Mouse (Mus musculus): ENCODE results near the gene Cfdp1. TPM values are rescaled to one million over a fixed set of nuclear protein-coding genes. Genes with fewer than 3 reads are reported as not detected.
"Not testable (repeated sequence)": the region's sequence is repeated elsewhere in the genome, so short reads cannot be mapped to it uniquely, and the experiment has no call there.

Gene Cfdp1
- total and polyA plus RNA-seq, 2 experiments from 2014 or later, result 24.9 to 170 TPM

- no peak for TF ChIP-seq CTCF (IDR thresholded peaks at IDR 0.05; ENCODE audit: low read depth)
- no peaks in the 10 kb centered on the region for H3K4me1 ChIP-seq (ENCODE audit: insufficient read depth, low read length)
- H3K27ac ChIP-seq, result no peak overlapping the region
- no peak overlapping the region for H3K9ac ChIP-seq (replicated peaks; ENCODE audit: low read length)
- no peaks in the 10 kb centered on the region for H3K9me3 ChIP-seq (ENCODE audit: low read length)
- DNase-seq (ENCODE audit: low spot score) (no peak), ATAC-seq (no peak)
- H3K4me3 ChIP-seq (ENCODE audit: low read length), result no peak overlapping the region
- H3K4me2 ChIP-seq (ENCODE audit: low read depth, low read length), result no peak overlapping the region
- WGBS, result 92% methylated on average over 8 of the region's 8 CpGs
- no peaks in the 10 kb centered on the region for H3K36me3 ChIP-seq (ENCODE audit: insufficient read depth, low read length)
- no peaks in the 10 kb centered on the region for H3K27me3 ChIP-seq (ENCODE audit: insufficient read depth, low read length)
Measured at GRCm38 (mm10) chr8:111864648-111865047, 10.6 kb upstream of the Cfdp1 start.

- TF ChIP-seq CTCF (IDR thresholded peaks at IDR 0.05; ENCODE audit: low read depth), result no peak
- DNase-seq (ENCODE audit: low spot score), result no peak
- Histone ChIP-seq H3K9ac (replicated peaks; ENCODE audit: low read length) (no peak overlapping the region), H3K36me3 (ENCODE audit: insufficient read depth, low read length) (no peaks in the 10 kb centered on the region), H3K27ac (no peak overlapping the region), H3K4me2 (ENCODE audit: low read depth, low read length) (no peak overlapping the region), H3K4me3 (ENCODE audit: low read length) (no peak overlapping the region), H3K4me1 (ENCODE audit: insufficient read depth, low read length) (no peaks in the 10 kb centered on the region), H3K27me3 (ENCODE audit: insufficient read depth, low read length) (no peaks in the 10 kb centered on the region), H3K9me3 (ENCODE audit: low read length) (no peaks in the 10 kb centered on the region)
- 89% methylated on average over 4 of the region's 4 CpGs for WGBS
- no peak for ATAC-seq
Measured at GRCm38 (mm10) chr8:111863280-111863679, 9.2 kb upstream of the Cfdp1 start.

GRCm38 (mm10) chr8:111855977-111856376, 1.9 kb upstream of the Cfdp1 start:
- Histone ChIP-seq H3K27ac (no peak overlapping the region), H3K9me3 (ENCODE audit: low read length) (no peaks in the 10 kb centered on the region), H3K27me3 (ENCODE audit: insufficient read depth, low read length) (no peaks in the 10 kb centered on the region), H3K4me3 (ENCODE audit: low read length) (no peak overlapping the region), H3K4me2 (ENCODE audit: low read depth, low read length) (no peak overlapping the region), H3K4me1 (ENCODE audit: insufficient read depth, low read length) (peaks cover 3% of the 10 kb centered on the region; the same call in 1 of the 2 replicates), H3K9ac (replicated peaks; ENCODE audit: low read length) (no peak overlapping the region), H3K36me3 (ENCODE audit: insufficient read depth, low read length) (no peaks in the 10 kb centered on the region)
- 90% methylated on average over 12 of the region's 12 CpGs for WGBS
- TF ChIP-seq CTCF (IDR thresholded peaks at IDR 0.05; ENCODE audit: low read depth), result no peak
- no peak for DNase-seq (ENCODE audit: low spot score)
- ATAC-seq, result no peak

GRCm38 (mm10) chr8:111853219-111853618, 872 bp downstream of the Cfdp1 start:
- not testable (repeated sequence) for H3K4me1 ChIP-seq (ENCODE audit: insufficient read depth, low read length); H3K27me3 ChIP-seq (ENCODE audit: insufficient read depth, low read length); H3K36me3 ChIP-seq (ENCODE audit: insufficient read depth, low read length); DNase-seq (ENCODE audit: low spot score); H3K27ac ChIP-seq; H3K9me3 ChIP-seq (ENCODE audit: low read length); ATAC-seq
- peak overlapping the region; percentile 76 for H3K9ac ChIP-seq (replicated peaks; ENCODE audit: low read length)
- H3K4me3 ChIP-seq (ENCODE audit: low read length), result peak overlapping the region; percentile 92
- peak overlapping the region; percentile 96 for H3K4me2 ChIP-seq (ENCODE audit: low read depth, low read length)
- WGBS, result 59% methylated on average over 12 of the region's 12 CpGs

GRCm38 (mm10) chr8:111846746-111847145, 7.3 kb downstream of the Cfdp1 start:
- no peaks in the 10 kb centered on the region for H3K9me3 ChIP-seq (ENCODE audit: low read length)
- WGBS, result 95% methylated on average over 6 of the region's 6 CpGs
- no peak for TF ChIP-seq CTCF (IDR thresholded peaks at IDR 0.05; ENCODE audit: low read depth)
- peaks cover 11% of the 10 kb centered on the region; the same call in 1 of the 2 replicates for H3K36me3 ChIP-seq (ENCODE audit: insufficient read depth, low read length)
- H3K4me3 ChIP-seq (ENCODE audit: low read length), result no peak overlapping the region
- H3K4me2 ChIP-seq (ENCODE audit: low read depth, low read length), result no peak overlapping the region
- no peak for DNase-seq (ENCODE audit: low spot score)
- H3K4me1 ChIP-seq (ENCODE audit: insufficient read depth, low read length), result no peaks in the 10 kb centered on the region
- no peaks in the 10 kb centered on the region for H3K27me3 ChIP-seq (ENCODE audit: insufficient read depth, low read length)
- H3K27ac ChIP-seq, result no peak overlapping the region
- no peak for ATAC-seq
- no peak overlapping the region for H3K9ac ChIP-seq (replicated peaks; ENCODE audit: low read length)

- peak; percentile 71 for TF ChIP-seq CTCF (IDR thresholded peaks at IDR 0.05; ENCODE audit: low read depth)
- Histone ChIP-seq H3K27me3 (ENCODE audit: insufficient read depth, low read length) (no peaks in the 10 kb centered on the region), H3K4me1 (ENCODE audit: insufficient read depth, low read length) (no peaks in the 10 kb centered on the region), H3K36me3 (ENCODE audit: insufficient read depth, low read length) (peaks cover 10% of the 10 kb centered on the region; the same call in 1 of the 2 replicates), H3K9me3 (ENCODE audit: low read length) (no peaks in the 10 kb centered on the region), H3K4me2 (ENCODE audit: low read depth, low read length) (no peak overlapping the region), H3K27ac (no peak overlapping the region), H3K4me3 (ENCODE audit: low read length) (no peak overlapping the region), H3K9ac (replicated peaks; ENCODE audit: low read length) (no peak overlapping the region)
- DNase-seq (ENCODE audit: low spot score) (peak; percentile 38), ATAC-seq (no peak)
- 66% methylated on average over 1 of the region's 1 CpGs for WGBS
Measured at GRCm38 (mm10) chr8:111835540-111835939, 18.6 kb downstream of the Cfdp1 start.

- Histone ChIP-seq H3K9me3 (ENCODE audit: low read length) (no peaks in the 10 kb centered on the region), H3K36me3 (ENCODE audit: insufficient read depth, low read length) (peaks cover 25% of the 10 kb centered on the region; the same call in 1 of the 2 replicates), H3K27ac (no peak overlapping the region), H3K27me3 (ENCODE audit: insufficient read depth, low read length) (no peaks in the 10 kb centered on the region), H3K4me1 (ENCODE audit: insufficient read depth, low read length) (no peaks in the 10 kb centered on the region), H3K4me2 (ENCODE audit: low read depth, low read length) (no peak overlapping the region), H3K9ac (replicated peaks; ENCODE audit: low read length) (no peak overlapping the region), H3K4me3 (ENCODE audit: low read length) (no peak overlapping the region)
- DNase-seq (ENCODE audit: low spot score) (no peak), ATAC-seq (no peak)
- 77% methylated on average over 6 of the region's 6 CpGs for WGBS
- no peak for TF ChIP-seq CTCF (IDR thresholded peaks at IDR 0.05; ENCODE audit: low read depth)
Measured at GRCm38 (mm10) chr8:111834011-111834410, 20.1 kb downstream of the Cfdp1 start.
